Mouse (Mus musculus): Measurements from ENCODE around the gene Zbtb5.
"Not testable (repeated sequence)": the region's sequence is repeated elsewhere in the genome, so short reads cannot be mapped to it uniquely, and the experiment has no call there.

The Zbtb5 gene

GRCm38 (mm10) chr4:44970612-44971110 lies 41.6 kb downstream of the Zbtb5 start:
- no peak for DNase-seq (ENCODE audit: low spot score in 2 of 2)

DNA sequence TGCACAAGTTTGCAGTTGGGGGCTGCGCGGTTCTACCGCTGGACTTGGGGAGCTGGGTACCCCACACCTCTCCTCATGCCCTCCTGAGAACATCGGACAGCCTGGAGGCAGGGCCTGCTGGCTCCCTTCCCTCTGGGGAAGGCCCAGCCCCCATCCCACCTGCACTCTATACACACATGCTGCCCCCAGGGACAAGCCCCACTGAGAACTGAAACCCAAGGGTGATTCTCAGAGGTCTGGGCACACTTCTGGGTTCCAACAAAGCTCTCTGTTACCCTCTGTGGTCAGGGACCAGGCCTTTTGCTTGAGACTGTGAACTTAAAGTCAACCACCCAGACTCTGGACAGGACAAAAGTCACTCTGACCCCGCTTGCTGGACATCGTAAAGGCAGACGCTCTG lies 42.2 kb downstream of the Zbtb5 start:
- DNase-seq (ENCODE audit: low spot score in 2 of 2), result no peak

- DNase-seq (ENCODE audit: low spot score in 2 of 2), result no peak
Measured at GRCm38 (mm10) chr4:44967402-44967801, 44.8 kb downstream of the Zbtb5 start.

- no peak for DNase-seq (ENCODE audit: low spot score in 2 of 2)
Measured at GRCm38 (mm10) chr4:44965736-44966135, 46.5 kb downstream of the Zbtb5 start.

DNA sequence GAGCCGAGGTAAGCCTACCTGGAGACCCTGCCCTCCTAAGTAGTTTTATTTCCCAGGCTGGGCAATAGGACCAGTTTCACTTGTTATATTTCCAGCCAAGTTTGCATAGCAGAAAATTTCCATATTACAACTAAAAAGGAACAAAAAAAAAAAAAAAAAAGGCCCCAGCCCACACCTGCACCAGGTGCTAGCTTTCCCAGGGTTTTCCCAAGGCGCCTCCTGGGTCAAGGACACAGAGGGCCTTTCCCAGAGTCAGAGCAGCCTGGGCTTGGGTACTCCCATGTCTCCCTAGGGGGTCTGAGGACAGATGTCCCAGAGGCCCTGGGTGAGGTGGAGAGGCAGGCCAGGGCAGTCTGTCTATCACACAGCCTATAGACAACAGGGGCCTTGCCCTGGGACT lies 47.0 kb downstream of the Zbtb5 start:
- DNase-seq (ENCODE audit: low spot score in 2 of 2), result no peak

- DNase-seq (ENCODE audit: low spot score in 2 of 2), result no peak
Measured at GRCm38 (mm10) chr4:44963156-44963555, 49.1 kb downstream of the Zbtb5 start.

- DNase-seq (ENCODE audit: low spot score in 2 of 2), result no peak
Measured at GRCm38 (mm10) chr4:44959220-44959619, 53.0 kb downstream of the Zbtb5 start.

DNA sequence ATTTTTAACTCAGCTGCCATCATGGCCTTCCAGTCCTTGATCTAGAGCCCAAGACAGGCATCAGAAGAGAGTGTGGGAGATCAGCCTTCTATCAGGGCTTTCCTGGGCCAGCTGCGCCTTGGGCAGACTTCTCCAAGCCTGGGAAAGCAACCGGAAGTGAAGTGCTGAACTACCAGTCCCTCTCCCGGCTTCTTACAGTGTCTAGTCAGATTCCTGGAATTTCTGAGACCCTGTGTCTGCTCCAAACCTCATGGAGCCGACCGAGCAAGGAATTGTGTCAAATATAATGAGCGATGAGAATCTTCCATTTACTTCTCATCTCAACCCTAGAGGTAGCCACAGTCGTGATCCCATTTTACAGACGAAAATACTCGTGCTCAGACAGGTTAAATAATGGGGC lies 53.4 kb downstream of the Zbtb5 start:
- no peak for DNase-seq (ENCODE audit: low spot score in 2 of 2)

DNA sequence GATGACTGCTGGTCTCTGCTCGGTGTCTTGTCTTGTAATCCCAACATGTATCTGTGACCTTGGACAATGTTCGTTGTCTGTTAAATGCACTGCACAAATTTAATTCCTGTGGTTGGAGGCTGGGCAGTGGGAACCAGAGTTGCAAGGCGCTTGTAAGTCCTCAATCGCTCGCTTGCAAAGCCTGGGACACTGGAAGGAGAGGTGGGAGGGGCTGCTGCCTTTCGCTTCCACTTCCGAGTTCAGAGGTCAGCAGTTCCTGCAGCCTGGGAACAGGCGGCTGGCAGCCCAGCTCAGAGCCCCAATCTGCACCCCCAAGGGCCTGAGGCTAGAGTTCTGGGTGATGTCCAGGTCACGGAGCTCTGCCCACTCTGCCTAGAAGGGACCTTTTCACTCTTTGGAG lies 59.2 kb downstream of the Zbtb5 start:
- DNase-seq (ENCODE audit: low spot score in 2 of 2), result no peak

- no peak for DNase-seq (ENCODE audit: low spot score in 2 of 2)
Measured at GRCm38 (mm10) chr4:44948314-44948713, 63.9 kb downstream of the Zbtb5 start.

GRCm38 (mm10) chr4:44947464-44947863 lies 64.7 kb downstream of the Zbtb5 start:
- DNase-seq (ENCODE audit: low spot score in 2 of 2), result no peak

GRCm38 (mm10) chr4:44946126-44946525 lies 66.1 kb downstream of the Zbtb5 start:
- DNase-seq (ENCODE audit: low spot score in 2 of 2), result not testable (repeated sequence)

- DNase-seq (ENCODE audit: low spot score in 2 of 2), result no peak
Measured at GRCm38 (mm10) chr4:44944426-44945075, 67.7 kb downstream of the Zbtb5 start.

GRCm38 (mm10) chr4:44943480-44943879 lies 68.7 kb downstream of the Zbtb5 start:
- DNase-seq (ENCODE audit: low spot score in 2 of 2), result no peak

- DNase-seq (ENCODE audit: low spot score in 2 of 2), result no peak
Measured at GRCm38 (mm10) chr4:44942237-44942636, 70.0 kb downstream of the Zbtb5 start.
